Mouse (Mus musculus): ENCODE measurements around the gene Pmepa1. TPM values are rescaled to one million over a fixed set of nuclear protein-coding genes. Genes with fewer than 3 reads are reported as not detected.

The Pmepa1 gene
- 4.8 and 6.6 TPM in 2 replicates for polyA plus RNA-seq (2012)

DNA sequence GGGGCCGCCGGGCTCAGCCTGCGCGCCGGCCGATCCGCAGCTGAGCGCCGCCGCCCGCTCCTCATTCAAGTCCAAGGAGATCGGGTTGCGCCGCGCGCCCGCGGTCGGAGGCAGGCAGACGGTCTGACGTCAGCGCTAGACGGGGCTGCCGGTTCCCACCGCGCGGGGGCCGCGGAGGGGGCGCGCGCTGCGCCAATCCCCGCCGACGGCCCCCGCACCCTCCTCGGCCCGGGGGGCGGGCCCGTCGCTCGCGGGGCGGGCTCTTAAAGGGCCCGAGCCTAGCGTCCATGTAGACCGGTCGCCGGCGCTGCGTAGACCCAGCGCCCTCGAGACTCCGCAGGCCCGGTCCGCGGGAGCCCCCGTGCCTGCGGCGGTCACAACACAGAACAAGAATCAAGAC is at the start of gene Pmepa1:
Gene Pmepa1 (minus strand): TSS at position 125 of the 400 bp plus-strand sequence.

DNA sequence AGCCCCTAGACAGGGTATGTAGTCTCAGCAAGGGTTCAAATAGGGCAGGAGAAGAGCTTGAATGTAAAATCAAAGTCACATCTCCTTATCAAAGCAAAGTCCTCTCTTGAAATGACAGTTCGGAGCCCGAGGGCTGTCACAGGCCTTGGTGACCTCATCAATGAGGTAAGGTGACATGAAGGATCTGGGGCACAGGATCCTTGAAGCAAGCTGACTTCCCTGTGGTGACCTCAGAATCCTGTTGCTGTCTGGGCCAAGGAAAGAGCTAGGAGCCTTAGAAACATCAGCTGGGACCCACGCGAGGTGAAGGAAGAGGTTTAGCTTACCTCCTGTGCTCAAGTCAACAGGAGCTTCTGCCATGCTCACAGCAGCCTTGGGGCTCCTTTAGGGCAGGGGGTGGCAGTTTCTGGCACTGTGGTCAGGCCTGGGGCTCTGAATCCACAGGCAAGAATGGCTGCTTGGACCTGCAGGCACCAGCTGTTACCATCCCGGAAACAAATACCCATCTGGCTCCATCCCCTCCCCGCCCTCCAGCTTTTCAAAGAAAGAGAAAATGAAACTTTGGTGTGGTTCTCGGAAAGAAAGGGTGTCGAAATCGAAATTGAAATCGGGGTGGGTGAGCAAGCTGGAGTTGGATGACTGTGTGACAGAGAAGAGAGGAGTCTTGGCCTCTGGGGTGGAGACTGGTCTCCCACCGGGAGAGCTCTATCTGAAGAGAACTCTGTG is 57.8 kb downstream of the Pmepa1 start, which contains the start of gene Zbp1:
Gene Zbp1 (minus strand): TSS at position 508 of the 726 bp plus-strand sequence.

Other genes with a start within 250 kb of the Pmepa1 start
- gene Ctcfl, start 157.0 kb downstream of the Pmepa1 start, polyA plus RNA-seq (2012): not detected in 2 replicates
- gene Pck1, start 123.5 kb downstream of the Pmepa1 start, polyA plus RNA-seq (2012): not detected in 2 replicates
- gene Zbp1, start 57.6 kb downstream of the Pmepa1 start, polyA plus RNA-seq (2012): 2.0 and 3.4 TPM in 2 replicates
- not detected in 2 replicates for gene 1700021F07Rik, start 246.1 kb upstream of the Pmepa1 start, polyA plus RNA-seq (2012)